In the genomic region with DNA sequence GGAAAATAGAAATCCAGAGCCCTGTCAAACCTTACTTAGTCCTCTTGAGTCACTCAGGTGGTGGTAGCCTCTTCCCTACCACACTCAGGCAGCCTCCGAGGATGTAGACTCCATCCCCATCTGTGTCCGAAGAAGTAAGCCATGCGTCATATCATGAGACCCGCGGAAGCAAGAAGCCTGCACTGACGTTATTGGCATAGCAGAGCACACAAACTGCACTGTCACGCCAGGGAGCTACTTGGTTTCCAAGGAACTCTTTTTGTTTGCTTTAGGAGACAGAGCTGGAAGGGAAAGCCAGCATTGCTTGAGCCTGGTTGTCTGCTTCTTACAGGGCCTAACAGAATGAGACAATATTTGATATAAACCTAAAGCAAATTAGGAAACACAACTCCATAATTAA, we compare ENCODE assay signal across 15 mouse cellular contexts.
DNase-seq lines count a peak whose midpoint lies in the region; ATAC-seq and TF ChIP-seq lines count a peak whose summit lies in the region.
"Had no signal": no experiment of that assay in that cellular context is flagged by ENCODE, and none has a peak within 500 bp of the region (broad histone marks: within the 10 kb centered on the region; RNA-seq: fewer than 3 reads in every experiment).

No protein-coding gene starts in this region.

- no peak overlapping the region for H3K4me3 ChIP-seq in midbrain, postnatal 0 days (ENCODE audit: low read depth, low read length)
- no peak overlapping the region for H3K4me3 ChIP-seq in midbrain, embryonic 16.5 days (ENCODE audit: low read depth, low read length)
- H3K4me3 ChIP-seq: heart, embryonic 15.5 days; intestine, embryonic 15.5 days; liver, embryonic 13.5 days; midbrain, embryonic 10.5 days had no signal

- TF ChIP-seq CTCF in midbrain, postnatal 0 days (IDR thresholded peaks at IDR 0.05) = no peak

- H3K9me3 ChIP-seq in midbrain, postnatal 0 days (ENCODE audit: low read length) = no peaks in the 10 kb centered on the region
- no peaks in the 10 kb centered on the region for H3K9me3 ChIP-seq in midbrain, embryonic 16.5 days (replicated peaks; ENCODE audit: control insufficient read depth, low read length, poor library complexity, severe bottlenecking)
- H3K9me3 ChIP-seq: heart, embryonic 15.5 days; intestine, embryonic 15.5 days; liver, embryonic 13.5 days; midbrain, embryonic 10.5 days had no signal

- no peaks in the 10 kb centered on the region for H3K36me3 ChIP-seq in midbrain, postnatal 0 days (ENCODE audit: insufficient read depth, low read length)
- H3K36me3 ChIP-seq in midbrain, embryonic 16.5 days (ENCODE audit: control insufficient read depth, insufficient read depth, low read length) = peaks cover 2% of the 10 kb centered on the region; the same call in 1 of the 2 replicates
- H3K36me3 ChIP-seq: G1E; heart, embryonic 15.5 days; intestine, embryonic 15.5 days; liver, embryonic 13.5 days; midbrain, embryonic 10.5 days had no signal

- intact Hi-C loops in gastrocnemius, postnatal 36 days (cut with DNase I) = no loop called here

- WGBS in midbrain, postnatal 0 days = 83% methylated on average over 7 of the region's 7 CpGs
- WGBS in midbrain, embryonic 16.5 days = 82% methylated on average over 7 of the region's 7 CpGs

- no peaks in the 10 kb centered on the region for H3K4me1 ChIP-seq in midbrain, postnatal 0 days (ENCODE audit: insufficient read depth, low read length)
- H3K4me1 ChIP-seq in midbrain, embryonic 16.5 days (ENCODE audit: control insufficient read depth, insufficient read depth, low read length) = no peaks in the 10 kb centered on the region; the same call in 1 of the 2 replicates
- H3K4me1 ChIP-seq: heart, embryonic 15.5 days; intestine, embryonic 15.5 days; liver, embryonic 13.5 days; midbrain, embryonic 10.5 days had no signal

- no peaks in the 10 kb centered on the region for H3K27me3 ChIP-seq in midbrain, postnatal 0 days (ENCODE audit: insufficient read depth, low read length)
- no peaks in the 10 kb centered on the region for H3K27me3 ChIP-seq in midbrain, embryonic 16.5 days (ENCODE audit: control insufficient read depth, insufficient read depth, low read depth, low read length)
- H3K27me3 ChIP-seq: heart, embryonic 15.5 days; intestine, embryonic 15.5 days; liver, embryonic 13.5 days had no signal

- no peak for ATAC-seq in midbrain, postnatal 0 days (ENCODE audit: low FRiP score)
- ATAC-seq in midbrain, embryonic 16.5 days = no peak
- ATAC-seq: CD4-positive, CD25-positive, alpha-beta regulatory T cell, adult 4 months; intestine, embryonic 15.5 days had no signal

- no peak overlapping the region for H3K4me2 ChIP-seq in midbrain, postnatal 0 days (ENCODE audit: low read depth, low read length, poor library complexity, severe bottlenecking)
- no peak overlapping the region for H3K4me2 ChIP-seq in midbrain, embryonic 16.5 days (ENCODE audit: low read length)
- H3K4me2 ChIP-seq: heart, embryonic 15.5 days; intestine, embryonic 15.5 days; liver, embryonic 13.5 days had no signal

- H3K27ac ChIP-seq in midbrain, postnatal 0 days (ENCODE audit: low read depth, low read length) = no peak overlapping the region
- no peak overlapping the region for H3K27ac ChIP-seq in midbrain, embryonic 16.5 days (ENCODE audit: low read length)
- H3K27ac ChIP-seq: heart, embryonic 15.5 days; intestine, embryonic 15.5 days; liver, embryonic 13.5 days; midbrain, embryonic 10.5 days had no signal

- DNase-seq in cerebellum, postnatal 10 days = peak; percentile 33 to 61
- no peak for DNase-seq in cerebellum, adult 18-20 months
- DNase-seq in gastrocnemius, postnatal 25 days = peak; percentile 14
- DNase-seq in gastrocnemius, postnatal 36 days = no peak
- DNase-seq in midbrain, postnatal 0 days (ENCODE audit: low spot score) = peak; percentile 50
- DNase-seq in Muller cell, postnatal 12 days (ENCODE audit: inconsistent ontology term) = no peak
- DNase-seq in thymus, postnatal 25 days = no peak
- DNase-seq: heart, adult 18-20 months; liver, embryonic 13.5 days had no signal

- no peak overlapping the region for H3K9ac ChIP-seq in midbrain, postnatal 0 days (replicated peaks; ENCODE audit: low read length, poor library complexity, severe bottlenecking)
- no peak overlapping the region for H3K9ac ChIP-seq in midbrain, embryonic 16.5 days (ENCODE audit: low read depth, low read length)
- H3K9ac ChIP-seq: heart, embryonic 15.5 days; intestine, embryonic 15.5 days; liver, embryonic 13.5 days had no signal

Comparison
In these comparisons a context has a peak if more than half of its experiments do, and no peak if none do; other contexts are left out.
1. DNase-seq: peak in cerebellum, postnatal 10 days (2 of 2), gastrocnemius, postnatal 25 days (single experiment) and midbrain, postnatal 0 days (single experiment); none in cerebellum, adult 18-20 months (0 of 2), gastrocnemius, postnatal 36 days (0 of 2), Muller cell, postnatal 12 days (single experiment) and thymus, postnatal 25 days (single experiment).